Mouse (Mus musculus) small intestine, adult 10 weeks (tissue): Measurements from ENCODE around the gene Vps37d. TPM values are rescaled to one million over a fixed set of nuclear protein-coding genes. Genes with fewer than 3 reads are reported as not detected.

Experiments
- polyA plus RNA-seq: library from polyadenylated mRNA; stranded (reverse); fragments of 350-450 nt; fragmentation: Illumina TruSeq; extraction: RNeasy Lipid Tissue Mini Kit (QIAGEN cat#74804); gene quantifications from one replicate; pipeline ENCODE4 v1.2.3, GENCODE M21; 2014; ENCODE audit warnings: low replicate concordance

The Vps37d gene
- not detected for polyA plus RNA-seq

DNA sequence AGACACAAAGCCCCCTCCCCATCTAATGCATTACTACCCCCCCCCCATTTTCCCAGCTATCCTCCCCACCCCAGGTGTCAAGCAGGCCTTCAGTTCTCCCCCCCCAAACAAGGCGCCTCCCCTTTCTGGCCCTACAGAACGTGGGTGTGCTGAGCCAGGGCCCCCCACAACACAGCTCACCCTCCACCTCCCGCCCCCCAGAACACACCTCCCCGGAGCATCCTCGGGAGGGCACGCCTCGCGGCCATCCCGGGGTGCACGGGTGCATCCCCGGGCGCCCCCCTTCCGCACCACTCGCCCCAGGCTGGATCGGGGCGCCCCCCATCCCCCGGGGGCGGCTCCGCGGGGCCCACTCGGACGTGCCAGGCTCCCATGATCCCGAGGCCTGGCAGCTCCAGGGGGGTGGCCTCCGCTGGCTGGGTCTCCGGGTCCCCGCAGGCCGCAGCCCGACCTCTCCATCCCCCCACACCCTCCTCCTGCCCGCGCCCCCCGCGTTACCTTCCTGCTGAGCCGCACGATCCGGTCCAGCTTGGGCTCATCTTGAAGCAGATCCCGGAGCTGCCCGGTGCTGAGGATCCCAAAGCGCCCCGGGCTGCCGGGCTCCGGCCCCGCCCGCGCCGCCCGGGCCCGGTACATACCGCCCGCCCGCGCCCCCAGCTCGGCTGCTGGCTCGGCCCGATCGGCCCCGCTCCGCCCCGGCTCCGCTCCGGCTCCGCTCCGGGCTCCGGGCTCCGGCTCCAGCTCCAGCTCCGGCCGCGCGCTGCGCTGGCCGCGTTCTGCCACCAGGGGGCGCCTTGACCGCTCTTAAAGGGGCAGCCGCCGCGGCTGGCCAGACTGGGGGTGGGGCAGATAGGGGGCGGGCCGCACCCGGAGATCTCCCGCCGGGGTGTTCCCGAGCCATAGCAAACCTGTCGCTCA lies at the start of gene Vps37d:
Vps37d (minus strand) TSS at position 703 of the 918 bp plus-strand sequence.

DNA sequence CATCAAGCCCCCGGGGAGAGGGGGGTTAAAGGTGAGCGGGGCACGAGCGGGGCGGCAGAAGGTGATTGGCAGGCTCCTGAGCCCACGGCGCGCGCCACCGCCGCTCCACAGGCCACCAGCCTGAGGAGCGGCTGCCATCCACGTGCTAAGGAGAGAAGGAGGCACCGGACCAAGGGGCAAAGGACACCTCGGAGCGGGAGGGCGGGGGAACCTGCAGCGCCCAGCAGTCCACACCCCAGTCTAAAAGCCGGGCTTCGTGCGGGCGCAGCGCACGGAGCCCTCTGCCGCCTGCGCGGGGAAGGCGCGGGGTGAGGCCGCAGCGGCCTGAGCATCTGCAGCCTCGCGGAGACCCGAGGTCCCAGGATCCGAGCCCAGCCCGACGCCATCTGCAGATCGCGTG lies 11.6 kb upstream of the Vps37d start, which contains the start of gene Mlxipl:
Mlxipl (plus strand) TSS at position 238 of the 400 bp plus-strand sequence.

DNA sequence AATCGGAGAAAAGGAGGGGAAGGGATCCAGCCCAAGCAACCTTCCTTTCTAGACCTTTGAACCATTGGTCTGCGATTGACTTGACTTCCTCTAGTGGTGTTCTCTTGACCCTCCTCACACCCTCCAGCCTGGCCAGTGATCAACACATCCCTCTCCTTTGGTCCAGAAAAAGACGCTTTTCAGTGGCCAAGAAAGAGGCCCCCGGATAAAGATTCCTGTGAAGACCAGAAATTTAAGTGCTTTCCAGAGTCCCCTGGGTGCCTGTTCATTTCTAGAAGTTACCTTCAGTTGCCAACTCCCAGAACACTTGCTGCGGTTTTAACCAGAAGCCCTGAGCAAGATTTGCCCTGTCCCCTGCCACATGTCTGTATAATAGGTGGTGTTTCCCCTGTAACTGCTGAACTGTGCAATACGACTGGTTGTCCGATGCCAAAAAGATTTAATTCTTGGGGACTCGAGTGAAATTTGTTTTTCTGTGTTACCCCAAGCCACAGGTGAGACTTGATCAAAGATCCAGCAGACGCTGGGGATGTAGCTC lies 13.1 kb downstream of the Vps37d start, which contains the start of gene Bud23:
Bud23 (minus strand) TSS at position 51 of the 538 bp plus-strand sequence.

DNA sequence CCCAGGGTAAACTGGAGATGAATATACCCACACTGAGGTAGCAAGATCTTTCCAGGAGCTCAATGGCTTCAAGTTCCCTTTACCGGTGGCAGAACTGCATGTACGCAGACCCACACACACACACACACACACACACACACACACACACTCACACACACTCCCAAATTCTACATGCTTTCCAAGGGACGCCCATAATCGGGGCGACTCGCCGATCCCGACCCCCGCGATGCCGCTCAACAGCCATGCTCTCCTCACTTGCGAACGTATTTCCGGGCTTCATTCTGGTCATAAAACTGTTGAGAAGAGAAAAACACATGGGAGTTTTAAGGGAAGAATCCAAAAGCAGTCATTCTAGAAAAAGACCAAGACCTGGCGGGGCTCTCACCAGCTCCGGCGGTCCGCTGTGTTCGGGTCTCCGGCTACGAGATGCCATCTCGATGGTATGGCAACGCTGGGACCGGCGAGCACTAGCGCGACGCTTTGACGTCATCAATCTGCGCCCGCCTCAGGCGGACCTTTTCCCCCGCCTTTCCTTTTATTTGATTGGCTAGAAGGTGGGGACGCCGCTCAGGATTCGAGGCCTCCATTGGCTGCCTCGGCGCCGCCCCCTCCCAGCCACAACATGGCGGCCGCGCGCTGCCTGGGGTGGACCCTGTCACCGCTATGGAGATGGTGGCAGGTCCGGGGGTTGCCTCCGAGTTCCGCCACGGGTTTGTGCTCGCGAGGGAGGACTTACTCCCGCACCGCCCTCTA lies 14.3 kb downstream of the Vps37d start, which contains the start of gene Dnajc30:
Dnajc30 (plus strand) TSS at position 574 of the 753 bp plus-strand sequence.

DNA sequence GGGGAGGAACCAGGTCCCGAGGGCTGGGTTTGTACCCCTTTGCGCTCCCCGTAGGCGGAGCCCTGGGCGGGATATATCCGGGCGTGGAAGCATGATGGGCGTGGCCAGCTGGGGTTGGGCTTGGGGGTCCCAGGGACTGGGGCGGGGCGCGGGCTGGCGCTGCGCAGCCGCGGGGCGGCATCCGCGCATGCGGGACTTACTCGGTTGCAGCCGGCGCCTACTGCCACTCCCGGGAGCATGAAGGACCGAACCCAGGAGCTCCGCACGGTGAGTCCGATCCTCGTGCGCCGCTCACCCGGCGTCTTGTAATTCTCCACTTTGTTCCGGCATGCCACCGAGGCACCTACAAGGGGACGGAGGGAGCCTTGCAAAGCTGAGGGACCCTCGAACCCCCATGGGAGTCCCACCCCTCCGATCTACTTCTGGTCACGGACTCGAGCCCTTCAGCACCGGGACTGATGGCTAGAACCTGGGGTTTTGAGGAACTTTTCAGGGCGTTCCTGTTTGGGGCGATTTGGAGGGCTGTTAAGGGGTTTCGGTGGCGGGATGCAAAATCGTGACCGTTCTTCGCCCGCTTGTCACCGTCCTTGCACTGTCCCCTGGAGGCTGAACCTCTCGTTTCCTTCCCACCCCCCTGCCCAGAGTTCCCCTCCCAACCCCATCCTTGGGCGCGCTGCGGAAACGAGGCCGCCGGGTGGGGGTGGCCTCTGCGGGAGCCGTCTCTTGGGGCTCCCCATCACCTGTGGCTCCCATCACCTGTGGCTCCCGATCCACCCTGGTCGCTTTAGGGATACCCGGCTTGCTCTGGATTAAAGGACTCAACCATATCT lies 54.5 kb downstream of the Vps37d start, which contains the start of gene Stx1a:
Stx1a (plus strand) TSS at position 139 of the 830 bp plus-strand sequence.

Other genes starting within 250 kb of the Vps37d start
- gene Tmem270, start 171.5 kb downstream of the Vps37d start, polyA plus RNA-seq: not detected
- gene Cldn13, start 162.7 kb downstream of the Vps37d start, polyA plus RNA-seq: not detected
- 4.4 TPM for gene Mettl27, start 145.9 kb downstream of the Vps37d start, polyA plus RNA-seq
- 1.6 TPM for gene Cldn4, start 131.3 kb downstream of the Vps37d start, polyA plus RNA-seq
- 0.71 TPM for gene Cldn3, start 92.1 kb downstream of the Vps37d start, polyA plus RNA-seq
- gene Abhd11, start 69.1 kb downstream of the Vps37d start, polyA plus RNA-seq: 3.7 TPM
- gene Stx1a, start 54.8 kb downstream of the Vps37d start, polyA plus RNA-seq: not detected
- 7.3 TPM for gene Dnajc30, start 14.1 kb downstream of the Vps37d start, polyA plus RNA-seq
- 8.2 TPM for gene Bud23, start 13.3 kb downstream of the Vps37d start, polyA plus RNA-seq
- gene Mlxipl, start 11.6 kb upstream of the Vps37d start, polyA plus RNA-seq: 13.9 TPM
- 4.8 TPM for gene Tbl2, start 71.4 kb upstream of the Vps37d start, polyA plus RNA-seq
- gene Bcl7b, start 90.0 kb upstream of the Vps37d start, polyA plus RNA-seq: 5.6 TPM
- 27.7 TPM for gene Baz1b, start 109.0 kb upstream of the Vps37d start, polyA plus RNA-seq
- not detected for gene Fzd9, start 173.0 kb upstream of the Vps37d start, polyA plus RNA-seq